Mouse (Mus musculus): ENCODE measurements around the gene Suclg2. TPM values are rescaled to one million over a fixed set of nuclear protein-coding genes. Genes with fewer than 3 reads are reported as not detected.

Gene Suclg2
- polyA plus RNA-seq, 1 experiment, result 85.3 TPM

DNA sequence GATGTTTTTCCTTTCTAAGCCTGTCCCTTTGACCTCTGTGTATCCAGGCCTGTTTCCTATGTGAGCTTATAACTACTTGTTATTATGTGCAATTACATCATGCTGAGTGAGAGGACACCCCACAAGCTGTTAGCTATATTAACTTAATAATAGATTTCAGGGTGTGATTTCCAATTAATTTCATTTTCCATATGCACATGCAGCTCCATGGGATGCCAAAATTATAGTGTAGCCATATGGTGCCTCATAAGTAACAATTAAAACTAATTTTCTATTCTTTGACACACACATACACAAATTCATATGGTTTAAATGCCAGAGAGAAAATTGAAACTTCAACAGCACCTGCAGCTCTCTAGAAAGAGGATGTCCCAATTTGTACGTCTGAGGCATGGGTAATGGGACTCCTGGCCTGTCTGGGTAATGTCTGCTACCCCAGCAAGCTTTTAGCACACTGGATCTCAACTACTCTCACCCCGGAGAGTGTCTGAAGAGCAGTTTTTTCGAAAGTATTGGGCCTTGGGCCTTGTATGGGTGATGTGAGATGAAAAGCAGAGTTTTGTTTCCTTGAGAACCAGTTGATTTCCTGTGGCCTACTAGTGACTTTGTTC lies 106.1 kb downstream of the Suclg2 start:
- TF ChIP-seq GATA1 (IDR thresholded peaks at IDR 0.05; ENCODE audit: low read length), result no peak

GRCm38 (mm10) chr6:95611059-95611458 lies 107.5 kb downstream of the Suclg2 start:
- TF ChIP-seq GATA1 (IDR thresholded peaks at IDR 0.05; ENCODE audit: low read length), result no peak

- no peak for TF ChIP-seq GATA1 (IDR thresholded peaks at IDR 0.05; ENCODE audit: low read length)
Observed at GRCm38 (mm10) chr6:95608123-95608522, 110.5 kb downstream of the Suclg2 start.

DNA sequence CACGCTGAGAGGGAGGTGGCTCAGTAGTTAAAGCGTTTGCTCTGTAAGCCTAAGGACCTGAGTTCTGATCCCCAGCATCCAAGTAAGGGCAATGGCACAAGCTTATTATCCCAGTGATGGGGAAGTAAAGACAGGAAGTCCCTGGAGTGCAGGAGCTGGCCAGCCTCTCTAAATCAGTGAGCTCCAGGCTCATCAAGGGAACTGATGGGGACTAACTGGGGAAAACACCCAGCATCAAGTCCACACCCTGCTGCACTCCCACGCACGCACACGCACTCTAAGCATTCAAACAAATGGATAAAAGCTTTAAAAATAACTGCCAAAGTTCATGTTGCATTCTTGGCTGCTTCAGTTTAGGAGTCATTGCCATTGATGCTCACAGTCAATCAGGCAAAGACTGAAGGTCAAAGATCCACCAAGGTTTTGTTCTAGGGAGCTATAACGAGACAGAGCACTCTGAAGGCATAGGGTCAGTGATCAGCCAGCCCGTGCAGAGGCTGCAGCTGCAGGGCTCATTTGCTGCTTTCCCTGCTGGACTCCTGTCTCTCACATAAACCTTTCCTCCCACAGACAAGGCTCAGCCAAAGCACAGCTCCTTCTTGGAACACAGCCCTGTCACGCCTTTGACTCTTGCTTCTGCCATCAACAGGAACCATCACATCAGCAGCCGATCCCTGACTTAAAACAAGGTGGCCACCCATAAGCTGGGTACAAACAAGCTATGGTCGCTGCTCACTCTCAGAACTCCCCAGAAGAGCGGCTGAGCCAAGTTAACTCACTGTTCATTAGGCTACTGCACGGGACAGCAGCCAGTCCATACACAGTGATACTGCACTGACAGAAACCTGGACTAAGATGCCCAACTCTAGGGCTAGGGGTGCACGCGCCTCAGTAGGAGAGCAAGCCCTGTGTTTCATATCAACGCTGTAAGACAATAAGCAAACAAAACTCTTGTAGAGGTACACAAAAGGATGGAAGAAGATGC lies 121.5 kb downstream of the Suclg2 start:
- TF ChIP-seq GATA1 (IDR thresholded peaks at IDR 0.05; ENCODE audit: low read length), result no peak

GRCm38 (mm10) chr6:95595852-95596251 lies 122.7 kb downstream of the Suclg2 start:
- no peak for TF ChIP-seq GATA1 (IDR thresholded peaks at IDR 0.05; ENCODE audit: low read length)

GRCm38 (mm10) chr6:95594239-95594638 lies 124.4 kb downstream of the Suclg2 start:
- TF ChIP-seq GATA1 (IDR thresholded peaks at IDR 0.05; ENCODE audit: low read length), result no peak

DNA sequence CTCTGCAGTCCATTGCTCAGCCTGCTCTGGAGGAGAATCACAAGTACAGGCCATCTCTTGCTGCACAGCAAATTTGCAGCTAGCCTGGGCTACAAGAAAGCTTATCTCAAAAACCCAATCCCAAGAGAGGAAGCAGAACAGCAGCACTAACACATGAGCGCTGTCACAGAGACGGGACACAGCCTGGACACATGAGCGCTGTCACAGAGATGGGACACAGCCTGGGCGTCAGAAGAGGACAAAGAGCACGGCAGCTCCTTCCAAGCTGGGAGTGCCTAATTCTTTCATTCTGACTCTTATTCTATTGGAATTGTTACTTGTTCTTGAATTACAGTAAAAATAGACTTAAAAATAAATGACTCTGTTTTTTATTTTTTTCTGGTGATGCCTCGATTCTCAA lies 126.2 kb downstream of the Suclg2 start:
- no peak for TF ChIP-seq GATA1 (IDR thresholded peaks at IDR 0.05; ENCODE audit: low read length)

- no peak for TF ChIP-seq GATA1 (IDR thresholded peaks at IDR 0.05; ENCODE audit: low read length)
Observed at GRCm38 (mm10) chr6:95590463-95590862, 128.1 kb downstream of the Suclg2 start.

DNA sequence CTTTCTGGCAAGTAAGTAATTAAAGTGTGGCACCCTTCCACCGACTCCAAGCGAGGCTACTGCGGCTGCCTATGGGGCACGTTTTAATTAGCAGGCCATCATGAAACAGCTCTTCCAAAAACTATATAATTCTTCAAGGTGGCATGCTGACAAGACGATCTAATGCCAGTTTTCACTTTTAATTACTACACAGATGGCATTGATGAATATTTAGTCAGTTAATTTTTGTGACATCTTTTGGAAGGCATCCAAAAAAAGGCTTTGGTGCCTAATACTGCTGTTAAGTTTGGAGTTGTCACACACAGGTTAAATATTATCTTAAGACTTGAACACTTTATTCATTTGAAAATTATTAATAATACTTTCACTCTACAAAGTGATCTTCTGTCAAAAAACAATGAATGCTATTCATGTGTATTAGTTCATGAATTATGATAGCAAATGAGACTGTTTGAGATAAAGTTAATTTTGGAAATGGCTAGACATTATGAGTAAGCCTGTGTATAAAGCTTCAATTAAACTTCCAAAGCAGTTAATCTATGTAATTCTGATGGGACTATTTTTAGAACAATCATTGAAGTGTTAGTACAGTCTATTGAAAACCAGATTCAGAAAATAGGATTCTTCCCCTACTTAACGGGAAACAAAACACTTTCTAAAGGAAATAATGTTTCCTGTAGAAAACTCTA lies 131.3 kb downstream of the Suclg2 start:
- no peak for TF ChIP-seq GATA1 (IDR thresholded peaks at IDR 0.05; ENCODE audit: low read length)

DNA sequence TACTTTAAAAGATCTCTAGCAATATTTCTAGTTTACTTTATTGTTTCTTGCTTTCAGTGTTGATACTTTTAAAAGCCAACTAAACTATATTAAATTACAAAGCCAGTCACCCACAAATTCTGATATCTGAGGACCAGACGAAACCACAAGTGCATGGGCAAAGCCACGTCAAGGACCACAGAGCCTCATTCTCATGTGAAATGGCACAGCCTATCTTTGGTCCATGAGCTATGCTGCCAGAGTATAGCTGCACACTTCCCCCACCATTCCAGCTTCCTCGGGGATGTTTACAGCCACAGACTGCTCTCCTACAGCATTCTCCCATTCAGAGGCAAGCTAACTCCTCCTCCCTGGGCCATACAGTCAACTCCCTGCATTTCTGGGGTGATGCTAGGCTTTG lies 136.7 kb downstream of the Suclg2 start:
- TF ChIP-seq GATA1 (IDR thresholded peaks at IDR 0.05; ENCODE audit: low read length), result no peak

DNA sequence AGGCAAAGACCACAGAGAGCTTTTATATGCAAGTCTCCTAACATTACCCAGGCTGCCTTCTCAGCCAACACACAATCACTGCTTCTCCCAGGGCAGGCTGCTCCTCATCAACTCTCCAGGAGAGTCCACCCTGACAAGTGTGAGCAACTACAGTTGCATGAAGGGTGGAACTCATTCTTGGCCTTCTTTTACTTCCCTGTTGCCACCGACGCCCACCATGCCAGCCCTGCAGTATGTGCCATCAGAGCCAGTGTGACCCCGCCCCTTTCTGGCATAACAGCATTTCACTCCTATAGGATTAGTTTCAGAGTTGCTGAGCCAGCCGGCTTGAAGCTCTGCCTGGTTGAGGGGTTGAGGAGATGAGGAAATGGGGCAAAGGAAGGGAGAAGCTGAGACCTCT lies 138.8 kb downstream of the Suclg2 start:
- TF ChIP-seq GATA1 (IDR thresholded peaks at IDR 0.05; ENCODE audit: low read length), result no peak

GRCm38 (mm10) chr6:95575531-95575930 lies 143.1 kb downstream of the Suclg2 start:
- no peak for TF ChIP-seq GATA1 (IDR thresholded peaks at IDR 0.05; ENCODE audit: low read length)

- TF ChIP-seq GATA1 (IDR thresholded peaks at IDR 0.05; ENCODE audit: low read length), result no peak
Observed at GRCm38 (mm10) chr6:95574867-95575266, 143.7 kb downstream of the Suclg2 start.

DNA sequence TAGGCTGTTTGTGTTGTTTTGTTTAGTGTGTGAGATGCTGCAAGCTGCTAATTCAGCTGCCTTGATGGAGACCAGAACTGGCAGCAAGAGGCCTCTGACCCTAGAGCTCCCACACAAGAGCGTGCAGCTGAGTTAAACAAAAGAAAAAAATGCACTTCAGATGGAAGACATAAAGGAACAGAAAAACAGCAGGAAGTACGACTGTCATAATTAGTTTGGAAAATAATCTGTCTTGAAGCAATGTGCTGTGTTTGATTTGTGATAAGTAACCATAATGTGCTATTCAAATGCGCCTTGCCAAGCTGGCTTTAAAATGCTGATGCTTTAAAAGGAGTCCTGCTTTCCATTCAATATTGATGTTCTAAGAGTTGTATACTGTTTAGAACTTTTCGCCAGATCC lies 144.2 kb downstream of the Suclg2 start:
- TF ChIP-seq GATA1 (IDR thresholded peaks at IDR 0.05; ENCODE audit: low read length), result no peak

- TF ChIP-seq GATA1 (IDR thresholded peaks at IDR 0.05; ENCODE audit: low read length), result no peak
Observed at GRCm38 (mm10) chr6:95573035-95573759, 145.4 kb downstream of the Suclg2 start.

Measured in G1E-ER4 (cell line).